In genomic region chr7:80885666-80886065, GRCm38 (mm10) we compare ENCODE assay signal across 11 mouse cellular contexts. TPM values are rescaled to one million over a fixed set of nuclear protein-coding genes. Genes with fewer than 3 reads are reported as not detected.
DNase-seq lines count a peak whose midpoint lies in the region; ATAC-seq and TF ChIP-seq lines count a peak whose summit lies in the region.
"Had no signal": no experiment of that assay in that cellular context is flagged by ENCODE, and none has a peak within 500 bp of the region (broad histone marks: within the 10 kb centered on the region; RNA-seq: fewer than 3 reads in every experiment).

No protein-coding gene starts in this region.

- H3K36me3 ChIP-seq in kidney, adult 2 months (ENCODE audit: control insufficient read depth, insufficient read depth, low read length): no peaks in the 10 kb centered on the region
- no peaks in the 10 kb centered on the region for H3K36me3 ChIP-seq in hindbrain, embryonic 11.5 days (ENCODE audit: control insufficient read depth, insufficient read depth, low read length)

- peak; percentile 37 for TF ChIP-seq CTCF in kidney, adult 2 months (conservative IDR thresholded peaks at IDR 0.05; ENCODE audit: insufficient read depth, insufficient read length, low read depth, low read length)

- no peaks in the 10 kb centered on the region for H3K27me3 ChIP-seq in kidney, adult 2 months (replicated peaks; ENCODE audit: control insufficient read depth, insufficient read depth, low read length)
- no peaks in the 10 kb centered on the region for H3K27me3 ChIP-seq in hindbrain, embryonic 11.5 days (ENCODE audit: control insufficient read depth, insufficient read depth, low read length)
- H3K27me3 ChIP-seq: megakaryocyte, embryonic 14.5 days had no signal

- H3K27ac ChIP-seq in kidney, adult 2 months (ENCODE audit: insufficient read depth, low read depth, low read length): no peak overlapping the region
- no peak overlapping the region for H3K27ac ChIP-seq in hindbrain, embryonic 11.5 days (ENCODE audit: low read depth, low read length)

- H3K4me2 ChIP-seq in hindbrain, embryonic 11.5 days (replicated peaks; ENCODE audit: low read depth, low read length): no peak overlapping the region

- H3K9me3 ChIP-seq in hindbrain, embryonic 11.5 days (ENCODE audit: control insufficient read depth, low read length): no peaks in the 10 kb centered on the region
- H3K9me3 ChIP-seq: megakaryocyte, embryonic 14.5 days had no signal

- WGBS in kidney, adult 2 months: 23% methylated on average over 1 of the region's 1 CpGs
- WGBS in hindbrain, embryonic 11.5 days: 20% methylated on average over 1 of the region's 1 CpGs

- no peak for ATAC-seq in hindbrain, embryonic 11.5 days (ENCODE audit: low FRiP score)

- H3K4me3 ChIP-seq in kidney, adult 2 months (ENCODE audit: insufficient read depth, low read depth, low read length): no peak overlapping the region
- H3K4me3 ChIP-seq in hindbrain, embryonic 11.5 days (ENCODE audit: low read depth, low read length): no peak overlapping the region
- H3K4me3 ChIP-seq: megakaryocyte, embryonic 14.5 days had no signal

- peaks cover 9% of the 10 kb centered on the region for H3K4me1 ChIP-seq in kidney, adult 2 months (ENCODE audit: control insufficient read depth, insufficient read depth, low read length)
- H3K4me1 ChIP-seq in hindbrain, embryonic 11.5 days (replicated peaks; ENCODE audit: control insufficient read depth, insufficient read depth, low read length): peaks cover 3% of the 10 kb centered on the region

- no peak for TF ChIP-seq POLR2A in kidney, adult 2 months (IDR thresholded peaks at IDR 0.05; ENCODE audit: low read depth, low read length)

- H3K9ac ChIP-seq in hindbrain, embryonic 11.5 days (ENCODE audit: low read depth, low read length): no peak overlapping the region

- no peak for DNase-seq in kidney, adult 2 months
- DNase-seq in kidney, postnatal 14 days: no peak
- peak; percentile 57 for DNase-seq in thymus, postnatal 0 days (ENCODE audit: low spot score)
- no peak for DNase-seq in thymus, postnatal 36 days
- DNase-seq in ZHBTc4 (ENCODE audit: low read depth, low spot score): peak; percentile 55
- no peak for DNase-seq in right cerebral cortex, adult 2 months (ENCODE audit: low spot score in 2 of 2)
- DNase-seq in hindbrain, embryonic 11.5 days (ENCODE audit: low spot score): no peak
- DNase-seq: gastrocnemius, postnatal 36 days; heart, postnatal 4 days; right cerebral cortex, postnatal 14 days had no signal

RNA-seq across cellular contexts. Expression of gene Wdr73, which starts 15.4 kb away (rescaled TPM):
- polyA plus RNA-seq in kidney, adult 2 months (2012; rRNA removed): 15.4 and 16.1 TPM in 2 replicates
- polyA plus RNA-seq in thymus, postnatal 0 days (2015; fragmentation: Nextera tagmentation; extraction: Ambion mirVana): 38.2 and 44.6 TPM in 2 replicates
- polyA plus RNA-seq in hindbrain, embryonic 11.5 days (2014; fragmentation: Nextera tagmentation; extraction: Ambion mirVana): 38.3 and 41.4 TPM in 2 replicates

RNA-seq across cellular contexts. Expression of gene Nmb, which starts 19.2 kb away (rescaled TPM):
- polyA plus RNA-seq in kidney, adult 2 months (2012; rRNA removed): 4.6 and 5.0 TPM in 2 replicates
- polyA plus RNA-seq in thymus, postnatal 0 days (2015; fragmentation: Nextera tagmentation; extraction: Ambion mirVana): 28.0 and 32.1 TPM in 2 replicates
- polyA plus RNA-seq in hindbrain, embryonic 11.5 days (2014; fragmentation: Nextera tagmentation; extraction: Ambion mirVana): 6.7 and 7.0 TPM in 2 replicates

RNA-seq across cellular contexts. Expression of gene Zscan2, which starts 24.9 kb away (rescaled TPM):
- 5.2 and 5.4 TPM in 2 replicates for polyA plus RNA-seq in kidney, adult 2 months (2012; rRNA removed)
- 2.7 and 3.0 TPM in 2 replicates for polyA plus RNA-seq in thymus, postnatal 0 days (2015; fragmentation: Nextera tagmentation; extraction: Ambion mirVana)
- 4.5 and 4.8 TPM in 2 replicates for polyA plus RNA-seq in hindbrain, embryonic 11.5 days (2014; fragmentation: Nextera tagmentation; extraction: Ambion mirVana)

RNA-seq across cellular contexts. Expression of gene Iqgap1, which starts 59.9 kb away (rescaled TPM):
- polyA plus RNA-seq in kidney, adult 2 months (2012; rRNA removed): 38.1 and 42.0 TPM in 2 replicates
- 87.5 and 104 TPM in 2 replicates for polyA plus RNA-seq in thymus, postnatal 0 days (2015; fragmentation: Nextera tagmentation; extraction: Ambion mirVana)
- polyA plus RNA-seq in hindbrain, embryonic 11.5 days (2014; fragmentation: Nextera tagmentation; extraction: Ambion mirVana): 27.1 and 29.1 TPM in 2 replicates

Comparison
In these comparisons a context has a peak if more than half of its experiments do, and no peak if none do; other contexts are left out.
1. DNase-seq: peak in thymus, postnatal 0 days (single experiment) and ZHBTc4 (single experiment); none in kidney, adult 2 months (single experiment), kidney, postnatal 14 days (single experiment), thymus, postnatal 36 days (0 of 2), right cerebral cortex, adult 2 months (0 of 2) and hindbrain, embryonic 11.5 days (single experiment).